Mouse (Mus musculus): ENCODE data around the gene Agps. TPM values are rescaled to one million over a fixed set of nuclear protein-coding genes. Genes with fewer than 3 reads are reported as not detected.
A peak's percentile ranks its signal among the peaks of the same experiment; 100 is the strongest.

Gene Agps
- polyA plus RNA-seq (2015; fragmentation: Nextera tagmentation; extraction: Ambion mirVana), result 10.9 and 11.2 TPM in 2 replicates

GRCm38 (mm10) chr2:75831881-75832633 lies at the start of gene Agps:
Agps (plus strand) TSS chr2:75832177.
- Histone ChIP-seq H3K27ac (ENCODE audit: low read length) (peak within 1 kb of the TSS; percentile 84), H3K9ac (ENCODE audit: low read depth, low read length) (peak within 1 kb of the TSS; percentile 91), H3K36me3 (ENCODE audit: control insufficient read depth, insufficient read depth) (no peaks in the 10 kb centered on the region), H3K4me1 (ENCODE audit: control insufficient read depth, low read depth, low read length) (peaks cover 19% of the 10 kb centered on the region), H3K27me3 (ENCODE audit: control insufficient read depth, insufficient read depth, low read depth, low read length) (no peaks in the 10 kb centered on the region; the same call in 1 of the 2 replicates), H3K4me3 (ENCODE audit: low read depth, low read length) (peak within 1 kb of the TSS; percentile 91), H3K4me2 (ENCODE audit: low read depth, low read length) (peak within 1 kb of the TSS; percentile 92), H3K9me3 (replicated peaks; ENCODE audit: control insufficient read depth, low read length) (no peaks in the 10 kb centered on the region)
- ATAC-seq (ENCODE audit: low read depth), result peak; percentile 94
- whole genome bisulfite sequencing (ENCODE audit: insufficient replicate concordance), result under 1% methylated on average over 66 of the region's 86 CpGs

DNA sequence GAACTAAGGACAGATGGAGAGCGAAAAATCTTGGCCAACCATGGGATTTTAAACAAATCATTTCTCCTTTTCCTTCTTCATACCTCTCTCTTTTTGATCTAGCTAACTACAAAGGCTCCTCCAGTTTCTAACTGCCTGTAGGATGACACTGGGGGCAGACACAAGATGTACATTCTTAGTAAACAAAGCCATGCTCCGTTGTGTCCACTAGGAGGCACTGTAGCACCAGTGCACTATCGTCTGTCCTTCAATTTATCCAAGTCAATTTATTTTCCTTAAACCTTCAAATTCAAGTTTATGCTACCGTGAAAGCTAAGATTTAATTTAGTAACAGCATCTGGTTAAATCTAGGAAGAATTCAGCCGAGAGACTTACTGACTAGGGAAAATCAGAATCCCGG lies 45.9 kb upstream of the Agps start:
- Histone ChIP-seq H3K4me1 (ENCODE audit: control insufficient read depth, low read depth, low read length) (peaks cover 3% of the 10 kb centered on the region; the same call in 1 of the 2 replicates), H3K27ac (ENCODE audit: low read length) (no peak overlapping the region)
- WGBS (ENCODE audit: insufficient replicate concordance), result 16% methylated on average over 6 of the region's 6 CpGs

DNA sequence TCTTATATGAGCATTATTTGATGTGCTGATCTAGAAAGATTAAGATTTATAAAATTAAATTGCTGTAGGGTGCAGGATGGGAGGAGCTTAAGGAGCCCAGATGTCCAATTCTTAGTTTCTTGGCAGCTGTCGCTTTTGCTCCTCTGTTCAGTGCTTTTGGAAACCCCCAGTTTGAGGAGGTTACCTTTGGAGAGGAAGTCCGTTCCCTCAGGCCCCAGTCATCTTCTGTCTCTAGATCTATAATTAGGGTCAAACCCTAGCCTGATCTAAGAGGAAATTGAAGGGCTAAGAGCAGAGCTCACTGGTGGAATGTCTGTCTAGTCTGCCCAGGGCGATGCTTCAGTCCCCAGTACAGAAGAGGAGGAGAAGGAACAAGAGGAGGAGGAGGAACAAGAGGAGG lies 43.5 kb upstream of the Agps start:
- Histone ChIP-seq H3K9ac (ENCODE audit: low read depth, low read length) (no peak overlapping the region), H3K27ac (ENCODE audit: low read length) (no peak overlapping the region), H3K4me1 (ENCODE audit: control insufficient read depth, low read depth, low read length) (peaks cover 3% of the 10 kb centered on the region), H3K36me3 (ENCODE audit: control insufficient read depth, insufficient read depth) (no peaks in the 10 kb centered on the region), H3K4me2 (ENCODE audit: low read depth, low read length) (no peak overlapping the region), H3K9me3 (replicated peaks; ENCODE audit: control insufficient read depth, low read length) (no peaks in the 10 kb centered on the region), H3K4me3 (ENCODE audit: low read depth, low read length) (no peak overlapping the region), H3K27me3 (ENCODE audit: control insufficient read depth, insufficient read depth, low read depth, low read length) (no peaks in the 10 kb centered on the region)
- 25% methylated on average over 3 of the region's 3 CpGs for WGBS (ENCODE audit: insufficient replicate concordance)
- ATAC-seq (ENCODE audit: low read depth), result no peak

More for the DNA sequence above, 45.9 kb upstream of the Agps start:
- no peak overlapping the region for H3K4me3 ChIP-seq (ENCODE audit: low read depth, low read length)
- no peaks in the 10 kb centered on the region for H3K27me3 ChIP-seq (ENCODE audit: control insufficient read depth, insufficient read depth, low read depth, low read length)
- H3K4me2 ChIP-seq (ENCODE audit: low read depth, low read length), result no peak overlapping the region
- H3K36me3 ChIP-seq (ENCODE audit: control insufficient read depth, insufficient read depth), result no peaks in the 10 kb centered on the region
- H3K9ac ChIP-seq (ENCODE audit: low read depth, low read length), result no peak overlapping the region
- ATAC-seq (ENCODE audit: low read depth), result no peak
- no peaks in the 10 kb centered on the region for H3K9me3 ChIP-seq (replicated peaks; ENCODE audit: control insufficient read depth, low read length)

DNA sequence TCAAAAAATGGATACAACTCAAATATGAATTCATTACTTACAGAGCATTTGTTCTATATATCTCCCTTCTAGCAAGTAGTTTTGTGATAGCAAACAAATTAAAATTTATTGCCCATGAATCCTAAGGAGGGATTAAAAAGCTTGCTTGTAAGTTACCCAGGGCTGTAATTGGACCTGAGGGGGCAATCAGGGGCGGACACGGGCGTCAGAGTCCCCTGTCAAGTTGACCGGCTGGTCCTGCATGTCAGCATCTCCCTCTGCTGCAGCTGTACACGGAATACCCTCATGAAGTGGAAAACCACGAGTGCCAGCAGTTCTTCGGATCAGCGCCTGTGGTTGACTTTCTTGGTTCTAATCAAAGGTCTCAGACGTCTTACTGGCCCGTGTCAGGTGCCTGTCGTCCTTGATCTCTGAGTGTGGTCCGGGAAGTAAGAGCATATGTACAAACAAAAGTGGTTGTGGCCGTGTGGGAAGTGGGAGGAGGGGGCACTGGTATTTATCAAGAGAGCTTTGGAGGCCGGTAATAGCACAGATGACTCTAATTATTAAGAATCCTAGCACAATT lies 41.9 kb upstream of the Agps start:
- WGBS (ENCODE audit: insufficient replicate concordance), result 38% methylated on average over 14 of the region's 14 CpGs

GRCm38 (mm10) chr2:75791561-75792308 lies 40.2 kb upstream of the Agps start:
- WGBS (ENCODE audit: insufficient replicate concordance), result 27% methylated on average over 18 of the region's 18 CpGs
- Histone ChIP-seq H3K27me3 (ENCODE audit: control insufficient read depth, insufficient read depth, low read depth, low read length) (no peaks in the 10 kb centered on the region), H3K9ac (ENCODE audit: low read depth, low read length) (no peak overlapping the region), H3K4me2 (ENCODE audit: low read depth, low read length) (peak overlapping the region; percentile 50), H3K27ac (ENCODE audit: low read length) (0 out of 2 replicates have a peak overlapping the region, but pooled peaks have one; percentile 2), H3K9me3 (replicated peaks; ENCODE audit: control insufficient read depth, low read length) (no peaks in the 10 kb centered on the region), H3K4me1 (ENCODE audit: control insufficient read depth, low read depth, low read length) (peaks cover 3% of the 10 kb centered on the region), H3K4me3 (ENCODE audit: low read depth, low read length) (peak overlapping the region; percentile 6; the same call in 1 of the 2 replicates), H3K36me3 (ENCODE audit: control insufficient read depth, insufficient read depth) (no peaks in the 10 kb centered on the region)
- peak; percentile 33; the same call in 1 of the 2 replicates for ATAC-seq (ENCODE audit: low read depth)

More for the DNA sequence above, 41.9 kb upstream of the Agps start:
- H3K4me3 ChIP-seq (ENCODE audit: low read depth, low read length), result no peak overlapping the region
- no peak overlapping the region for H3K9ac ChIP-seq (ENCODE audit: low read depth, low read length)
- H3K36me3 ChIP-seq (ENCODE audit: control insufficient read depth, insufficient read depth), result no peaks in the 10 kb centered on the region
- H3K4me2 ChIP-seq (ENCODE audit: low read depth, low read length), result no peak overlapping the region
- no peak for ATAC-seq (ENCODE audit: low read depth)
- no peaks in the 10 kb centered on the region for H3K27me3 ChIP-seq (ENCODE audit: control insufficient read depth, insufficient read depth, low read depth, low read length)
- H3K4me1 ChIP-seq (ENCODE audit: control insufficient read depth, low read depth, low read length), result peaks cover 3% of the 10 kb centered on the region
- H3K9me3 ChIP-seq (replicated peaks; ENCODE audit: control insufficient read depth, low read length), result no peaks in the 10 kb centered on the region
- no peak overlapping the region for H3K27ac ChIP-seq (ENCODE audit: low read length)

GRCm38 (mm10) chr2:75792377-75793203 lies 39.4 kb upstream of the Agps start:
- Histone ChIP-seq H3K27ac (ENCODE audit: low read length) (no peak overlapping the region), H3K4me1 (ENCODE audit: control insufficient read depth, low read depth, low read length) (peaks cover 3% of the 10 kb centered on the region), H3K9ac (ENCODE audit: low read depth, low read length) (no peak overlapping the region), H3K9me3 (replicated peaks; ENCODE audit: control insufficient read depth, low read length) (no peaks in the 10 kb centered on the region), H3K4me3 (ENCODE audit: low read depth, low read length) (no peak overlapping the region; the same call in 1 of the 2 replicates), H3K4me2 (ENCODE audit: low read depth, low read length) (peak overlapping the region; percentile 50), H3K36me3 (ENCODE audit: control insufficient read depth, insufficient read depth) (no peaks in the 10 kb centered on the region), H3K27me3 (ENCODE audit: control insufficient read depth, insufficient read depth, low read depth, low read length) (no peaks in the 10 kb centered on the region)
- peak; percentile 82 for ATAC-seq (ENCODE audit: low read depth)
- 15% methylated on average over 12 of the region's 12 CpGs for WGBS (ENCODE audit: insufficient replicate concordance)

DNA sequence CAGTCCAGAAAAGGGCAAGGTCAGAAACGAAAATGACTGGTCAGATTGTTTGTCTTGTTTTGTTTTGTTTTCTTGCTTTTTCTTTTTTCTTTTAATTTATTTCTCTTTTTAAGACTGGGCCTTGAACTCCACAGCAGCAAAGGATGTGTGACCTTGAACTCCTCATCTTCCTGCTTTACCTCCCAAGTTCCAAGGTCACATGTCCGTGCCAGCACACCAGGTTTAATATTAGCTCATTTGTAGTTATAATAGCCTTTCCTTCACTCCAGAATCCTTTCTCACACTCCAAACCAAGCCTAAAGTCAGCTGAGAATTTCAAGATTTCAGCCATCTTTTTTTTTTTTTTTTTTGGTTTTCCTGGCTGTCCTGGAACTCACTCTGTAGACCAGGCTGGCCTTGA lies 35.8 kb upstream of the Agps start:
- H3K27ac ChIP-seq (ENCODE audit: low read length), result no peak overlapping the region
- ATAC-seq (ENCODE audit: low read depth), result no peak
- H3K4me2 ChIP-seq (ENCODE audit: low read depth, low read length), result no peak overlapping the region
- H3K9ac ChIP-seq (ENCODE audit: low read depth, low read length), result no peak overlapping the region
- H3K9me3 ChIP-seq (replicated peaks; ENCODE audit: control insufficient read depth, low read length), result no peaks in the 10 kb centered on the region
- H3K27me3 ChIP-seq (ENCODE audit: control insufficient read depth, insufficient read depth, low read depth, low read length), result no peaks in the 10 kb centered on the region
- peaks cover 3% of the 10 kb centered on the region for H3K4me1 ChIP-seq (ENCODE audit: control insufficient read depth, low read depth, low read length)
- 61% methylated on average over 2 of the region's 2 CpGs for WGBS (ENCODE audit: insufficient replicate concordance)
- no peak overlapping the region for H3K4me3 ChIP-seq (ENCODE audit: low read depth, low read length)
- H3K36me3 ChIP-seq (ENCODE audit: control insufficient read depth, insufficient read depth), result no peaks in the 10 kb centered on the region

- no peaks in the 10 kb centered on the region for H3K4me1 ChIP-seq (ENCODE audit: control insufficient read depth, low read depth, low read length)
- H3K27ac ChIP-seq (ENCODE audit: low read length), result no peak overlapping the region
- no peaks in the 10 kb centered on the region for H3K36me3 ChIP-seq (ENCODE audit: control insufficient read depth, insufficient read depth)
- H3K27me3 ChIP-seq (ENCODE audit: control insufficient read depth, insufficient read depth, low read depth, low read length), result no peaks in the 10 kb centered on the region
- H3K4me2 ChIP-seq (ENCODE audit: low read depth, low read length), result no peak overlapping the region
- 50% methylated on average over 4 of the region's 4 CpGs for WGBS (ENCODE audit: insufficient replicate concordance)
- H3K9me3 ChIP-seq (replicated peaks; ENCODE audit: control insufficient read depth, low read length), result no peaks in the 10 kb centered on the region
- no peak overlapping the region for H3K4me3 ChIP-seq (ENCODE audit: low read depth, low read length)
- no peak for ATAC-seq (ENCODE audit: low read depth)
- H3K9ac ChIP-seq (ENCODE audit: low read depth, low read length), result no peak overlapping the region
Observed at GRCm38 (mm10) chr2:75798434-75798970, 33.5 kb upstream of the Agps start.

Data from liver, embryonic 16.5 days (tissue).